In the genomic region with DNA sequence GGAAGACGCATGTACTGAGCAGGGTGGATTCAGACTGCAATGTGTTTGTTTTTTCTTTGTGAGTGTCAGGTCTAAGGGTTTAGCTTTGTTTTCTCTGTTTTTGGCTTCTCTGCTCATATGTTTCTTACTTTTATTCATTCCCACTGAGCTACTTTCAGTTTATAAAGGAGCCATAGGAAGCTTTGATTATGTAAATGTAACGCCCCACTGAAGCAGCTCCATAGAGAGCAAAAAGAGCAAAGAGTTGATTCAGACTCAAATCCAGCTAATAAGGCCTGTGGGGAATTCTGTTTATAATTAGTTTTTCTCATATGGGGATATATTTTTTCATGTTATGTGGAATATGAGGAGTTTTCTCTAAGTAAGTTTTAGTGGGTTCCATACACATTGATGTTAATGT, we compare ENCODE assay signal across 22 mouse cellular contexts.
A peak's percentile ranks its signal among the peaks of the same experiment; 100 is the strongest.
DNase-seq lines count a peak whose midpoint lies in the region; ATAC-seq and TF ChIP-seq lines count a peak whose summit lies in the region.
"Had no signal": no experiment of that assay in that cellular context is flagged by ENCODE, and none has a peak within 500 bp of the region (broad histone marks: within the 10 kb centered on the region; RNA-seq: fewer than 3 reads in every experiment).

No protein-coding gene starts in this region.

- no peak overlapping the region for H3K4me3 ChIP-seq in midbrain, embryonic 11.5 days (ENCODE audit: low read depth, low read length)
- H3K4me3 ChIP-seq in midbrain, postnatal 0 days (ENCODE audit: low read depth, low read length), result no peak overlapping the region
- H3K4me3 ChIP-seq in midbrain, embryonic 13.5 days (replicated peaks), result no peak overlapping the region
- no peak overlapping the region for H3K4me3 ChIP-seq in midbrain, embryonic 10.5 days
- no peak overlapping the region for H3K4me3 ChIP-seq in midbrain, embryonic 14.5 days (replicated peaks; ENCODE audit: low read depth, low read length)
- H3K4me3 ChIP-seq: embryonic facial prominence, embryonic 13.5 days; embryonic facial prominence, embryonic 15.5 days; erythroblast, embryonic 14.5 days; forebrain, embryonic 10.5 days; forebrain, embryonic 13.5 days had no signal

- H3K36me3 ChIP-seq in midbrain, embryonic 11.5 days (ENCODE audit: control insufficient read depth, insufficient read depth, low read length), result no peaks in the 10 kb centered on the region
- no peaks in the 10 kb centered on the region for H3K36me3 ChIP-seq in midbrain, postnatal 0 days (ENCODE audit: insufficient read depth, low read length)
- no peaks in the 10 kb centered on the region for H3K36me3 ChIP-seq in midbrain, embryonic 13.5 days
- H3K36me3 ChIP-seq in midbrain, embryonic 10.5 days, result no peaks in the 10 kb centered on the region
- H3K36me3 ChIP-seq in midbrain, embryonic 14.5 days (ENCODE audit: control insufficient read depth, insufficient read depth, low read length), result no peaks in the 10 kb centered on the region
- H3K36me3 ChIP-seq: embryonic facial prominence, embryonic 13.5 days; embryonic facial prominence, embryonic 15.5 days; forebrain, embryonic 10.5 days had no signal

- no peak overlapping the region for H3K9ac ChIP-seq in midbrain, embryonic 11.5 days (ENCODE audit: low read length)
- H3K9ac ChIP-seq in midbrain, postnatal 0 days (replicated peaks; ENCODE audit: low read length, poor library complexity, severe bottlenecking), result no peak overlapping the region
- H3K9ac ChIP-seq in midbrain, embryonic 13.5 days (replicated peaks), result no peak overlapping the region
- no peak overlapping the region for H3K9ac ChIP-seq in midbrain, embryonic 14.5 days (replicated peaks; ENCODE audit: low read length)
- H3K9ac ChIP-seq: embryonic facial prominence, embryonic 13.5 days; embryonic facial prominence, embryonic 15.5 days; forebrain, embryonic 13.5 days had no signal

- no peaks in the 10 kb centered on the region for H3K9me3 ChIP-seq in midbrain, embryonic 11.5 days (ENCODE audit: control insufficient read depth, low read length)
- H3K9me3 ChIP-seq in midbrain, postnatal 0 days (ENCODE audit: low read length), result no peaks in the 10 kb centered on the region
- no peaks in the 10 kb centered on the region for H3K9me3 ChIP-seq in midbrain, embryonic 13.5 days
- no peaks in the 10 kb centered on the region for H3K9me3 ChIP-seq in midbrain, embryonic 10.5 days (replicated peaks)
- no peaks in the 10 kb centered on the region for H3K9me3 ChIP-seq in midbrain, embryonic 14.5 days (ENCODE audit: control insufficient read depth, low read length)
- H3K9me3 ChIP-seq: embryonic facial prominence, embryonic 13.5 days; embryonic facial prominence, embryonic 15.5 days; forebrain, embryonic 10.5 days; forebrain, embryonic 13.5 days had no signal

- no peaks in the 10 kb centered on the region for H3K27me3 ChIP-seq in midbrain, embryonic 11.5 days (ENCODE audit: control insufficient read depth, insufficient read depth, low read length)
- no peaks in the 10 kb centered on the region for H3K27me3 ChIP-seq in midbrain, postnatal 0 days (ENCODE audit: insufficient read depth, low read length)
- H3K27me3 ChIP-seq in midbrain, embryonic 13.5 days, result no peaks in the 10 kb centered on the region
- no peaks in the 10 kb centered on the region for H3K27me3 ChIP-seq in midbrain, embryonic 10.5 days (ENCODE audit: low read depth, poor library complexity, severe bottlenecking)
- no peaks in the 10 kb centered on the region for H3K27me3 ChIP-seq in midbrain, embryonic 14.5 days (ENCODE audit: control insufficient read depth, insufficient read depth, low read length)
- H3K27me3 ChIP-seq: embryonic facial prominence, embryonic 13.5 days; embryonic facial prominence, embryonic 15.5 days; forebrain, embryonic 13.5 days had no signal

- 0 out of 2 replicates have a peak, but pooled peaks have one; percentile 39 for ATAC-seq in midbrain, embryonic 11.5 days (ENCODE audit: low FRiP score)
- ATAC-seq in midbrain, postnatal 0 days (ENCODE audit: low FRiP score), result no peak
- ATAC-seq in midbrain, embryonic 13.5 days, result no peak
- ATAC-seq in midbrain, embryonic 14.5 days (ENCODE audit: low FRiP score, low TSS enrichment), result no peak
- ATAC-seq: forebrain, embryonic 13.5 days; forebrain, embryonic 16.5 days had no signal

- no peaks in the 10 kb centered on the region for H3K4me1 ChIP-seq in midbrain, embryonic 11.5 days (ENCODE audit: control insufficient read depth, insufficient read depth, low read length)
- no peaks in the 10 kb centered on the region for H3K4me1 ChIP-seq in midbrain, postnatal 0 days (ENCODE audit: insufficient read depth, low read length)
- H3K4me1 ChIP-seq in midbrain, embryonic 13.5 days (replicated peaks), result 0 out of 2 replicates have a peak, but pooled peaks cover 2% of the 10 kb centered on the region
- peaks cover 4% of the 10 kb centered on the region for H3K4me1 ChIP-seq in midbrain, embryonic 10.5 days
- H3K4me1 ChIP-seq in midbrain, embryonic 14.5 days (ENCODE audit: control insufficient read depth, insufficient read depth, low read length), result no peaks in the 10 kb centered on the region
- H3K4me1 ChIP-seq: embryonic facial prominence, embryonic 13.5 days; embryonic facial prominence, embryonic 15.5 days; forebrain, embryonic 10.5 days; forebrain, embryonic 13.5 days had no signal

- DNase-seq in midbrain, embryonic 11.5 days (ENCODE audit: low spot score, missing footprints), result no peak
- DNase-seq in midbrain, postnatal 0 days (ENCODE audit: low spot score), result no peak
- DNase-seq in midbrain, embryonic 10.5 days (ENCODE audit: low spot score), result no peak
- peak; percentile 46 for DNase-seq in midbrain, embryonic 14.5 days
- DNase-seq in yolk sac, embryonic 10.5 days (ENCODE audit: low spot score), result no peak
- no peak for DNase-seq in layer of hippocampus, postnatal 25 days (ENCODE audit: extremely low spot score in 1 of 2, low spot score in 1 of 2)
- DNase-seq: adrenal gland, adult 2 months; adrenal gland, postnatal 10 days; adrenal gland, postnatal 25 days; cerebellum, adult 11-12 months; cerebellum, adult 2 months; cerebellum, adult 9-11 months; cerebellum, postnatal 14 days; cerebellum, postnatal 36 days; embryo, embryonic 11 days had no signal

- TF ChIP-seq CTCF in midbrain, postnatal 0 days (IDR thresholded peaks at IDR 0.05), result no peak

- 25% methylated on average over 2 of the region's 2 CpGs for WGBS in midbrain, embryonic 11.5 days
- WGBS in midbrain, postnatal 0 days, result 17% methylated on average over 2 of the region's 2 CpGs
- 6% methylated on average over 2 of the region's 2 CpGs for WGBS in midbrain, embryonic 13.5 days
- WGBS in midbrain, embryonic 10.5 days, result 33% methylated on average over 2 of the region's 2 CpGs
- 15% methylated on average over 2 of the region's 2 CpGs for WGBS in midbrain, embryonic 14.5 days

- H3K27ac ChIP-seq in midbrain, embryonic 11.5 days (ENCODE audit: low read depth, low read length), result no peak overlapping the region
- H3K27ac ChIP-seq in midbrain, postnatal 0 days (ENCODE audit: low read depth, low read length), result no peak overlapping the region
- peak overlapping the region; percentile 25; the same call in 1 of the 2 replicates for H3K27ac ChIP-seq in midbrain, embryonic 13.5 days
- no peak overlapping the region for H3K27ac ChIP-seq in midbrain, embryonic 10.5 days (replicated peaks)
- no peak overlapping the region for H3K27ac ChIP-seq in midbrain, embryonic 14.5 days (replicated peaks; ENCODE audit: low read depth, low read length)
- H3K27ac ChIP-seq: embryonic facial prominence, embryonic 13.5 days; embryonic facial prominence, embryonic 15.5 days; forebrain, embryonic 10.5 days; forebrain, embryonic 13.5 days had no signal

- no peak overlapping the region for H3K4me2 ChIP-seq in midbrain, embryonic 11.5 days
- H3K4me2 ChIP-seq in midbrain, postnatal 0 days (ENCODE audit: low read depth, low read length, poor library complexity, severe bottlenecking), result no peak overlapping the region
- no peak overlapping the region for H3K4me2 ChIP-seq in midbrain, embryonic 13.5 days (replicated peaks)
- no peak overlapping the region for H3K4me2 ChIP-seq in midbrain, embryonic 14.5 days (ENCODE audit: low read length)
- H3K4me2 ChIP-seq: embryonic facial prominence, embryonic 13.5 days; embryonic facial prominence, embryonic 15.5 days; forebrain, embryonic 13.5 days had no signal
